Mouse (Mus musculus) stomach, embryonic 14.5 days (tissue): ENCODE measurements at regions not wholly inside any gene's neighbourhood (a gene's known extent, or its start where the extent isn't known, plus 50 kb on each side); places are given as distances from the start of the nearest gene placed in this dataset.
"Not testable (repeated sequence)": the region's sequence is repeated elsewhere in the genome, so short reads cannot be mapped to it uniquely, and the experiment has no call there.

Experiments
- ATAC-seq: fragments of 200-750 bp; cut with Nextera tagmentation; 2 replicates; pipeline ENCODE4 v1.8.0; 2017; ENCODE audit warnings: low read depth, moderate TSS enrichment; ENCODE audit not compliant: insufficient number of reproducible peaks, insufficient read depth, low FRiP score
- H3K27ac ChIP-seq: fragments of 300-500 bp; sonication (generic); 2 replicates; pipeline ENCODE4 v1.5.1; 2014; ENCODE audit warnings: mild to moderate bottlenecking, low read length, moderate library complexity, mixed read lengths
- H3K27me3 ChIP-seq: fragments of 300-500 bp; sonication (generic); 2 replicates; pipeline ENCODE4 v1.6.1; 2014; ENCODE audit warnings: low read length, control low read depth, mixed read lengths; ENCODE audit not compliant: control insufficient read depth, insufficient read depth
- H3K36me3 ChIP-seq: fragments of 300-500 bp; sonication (generic); 2 replicates; pipeline ENCODE4 v1.6.1; 2014; ENCODE audit warnings: mild to moderate bottlenecking, control low read depth, low read length, moderate library complexity, mixed read lengths; ENCODE audit not compliant: control insufficient read depth, insufficient read depth
- H3K4me1 ChIP-seq: fragments of 300-500 bp; sonication (generic); 2 replicates; pipeline ENCODE4 v1.6.1; 2014; ENCODE audit warnings: low read length, control low read depth, mixed read lengths; ENCODE audit not compliant: control insufficient read depth, insufficient read depth
- H3K4me2 ChIP-seq: fragments of 300-500 bp; sonication (generic); replicated peaks from 2 replicates; pipeline ENCODE4 v1.6.1; 2014; ENCODE audit warnings: low read depth, low read length, control low read depth
- H3K4me3 ChIP-seq: fragments of 300-500 bp; sonication (generic); 2 replicates; pipeline ENCODE4 v1.5.1; 2014; ENCODE audit warnings: low read depth, low read length, control low read depth
- H3K9ac ChIP-seq: fragments of 300-500 bp; sonication (generic); replicated peaks from 2 replicates; pipeline ENCODE4 v1.6.1; 2014; ENCODE audit warnings: low read depth, mild to moderate bottlenecking, control low read depth, low read length, moderate library complexity, mixed read lengths
- H3K9me3 ChIP-seq: fragments of 300-500 bp; sonication (generic); 2 replicates; pipeline ENCODE4 v1.6.1; 2016; ENCODE audit warnings: low read depth, low read length, control low read depth; ENCODE audit not compliant: control insufficient read depth
- WGBS: fragments of 180-500 bp; shearing (Covaris S2); extraction: QIAGEN DNeasy Blood & Tissue Kit; methylation state at CpG from one replicate; pipeline ENCODE4 v1.1.7; 2014; 5-methylcytosine and 5-hydroxymethylcytosine counted together

GRCm38 (mm10) chr8:83837637-83838378 is 62.1 kb upstream of the Adgrl1 start:
- Histone ChIP-seq H3K9ac (no peak overlapping the region), H3K27ac (no peak overlapping the region), H3K36me3 (no peaks in the 10 kb centered on the region), H3K4me2 (no peak overlapping the region), H3K27me3 (no peaks in the 10 kb centered on the region), H3K9me3 (no peaks in the 10 kb centered on the region), H3K4me1 (no peaks in the 10 kb centered on the region), H3K4me3 (no peak overlapping the region)
- WGBS, result 62% methylated on average over 9 of the region's 9 CpGs
- ATAC-seq, result no peak

- ATAC-seq, result no peak
- Histone ChIP-seq H3K36me3 (no peaks in the 10 kb centered on the region), H3K27me3 (no peaks in the 10 kb centered on the region), H3K9me3 (peaks cover 5% of the 10 kb centered on the region; the same call in 1 of the 2 replicates), H3K4me1 (no peaks in the 10 kb centered on the region), H3K27ac (no peak overlapping the region), H3K4me2 (no peak overlapping the region), H3K9ac (no peak overlapping the region), H3K4me3 (no peak overlapping the region)
- 67% methylated on average over 2 of the region's 2 CpGs for WGBS
Observed at GRCm38 (mm10) chr8:83829851-83830250, 70.1 kb upstream of the Adgrl1 start.

GRCm38 (mm10) chr8:83824925-83825680 is 74.8 kb upstream of the Adgrl1 start:
- no peak overlapping the region for H3K4me2 ChIP-seq
- H3K27me3 ChIP-seq, result no peaks in the 10 kb centered on the region
- H3K36me3 ChIP-seq, result no peaks in the 10 kb centered on the region
- no peak overlapping the region for H3K9ac ChIP-seq
- no peak overlapping the region for H3K4me3 ChIP-seq
- no peak overlapping the region for H3K27ac ChIP-seq
- 74% methylated on average over 17 of the region's 17 CpGs for WGBS
- ATAC-seq, result no peak
- H3K4me1 ChIP-seq, result no peaks in the 10 kb centered on the region
- peaks cover 5% of the 10 kb centered on the region; the same call in 1 of the 2 replicates for H3K9me3 ChIP-seq

- no peaks in the 10 kb centered on the region for H3K9me3 ChIP-seq
- H3K27me3 ChIP-seq, result no peaks in the 10 kb centered on the region
- no peaks in the 10 kb centered on the region for H3K36me3 ChIP-seq
- no peak overlapping the region for H3K4me2 ChIP-seq
- H3K27ac ChIP-seq, result no peak overlapping the region
- no peak overlapping the region for H3K4me3 ChIP-seq
- H3K9ac ChIP-seq, result no peak overlapping the region
- no peaks in the 10 kb centered on the region for H3K4me1 ChIP-seq
- ATAC-seq, result no peak
- 83% methylated on average over 4 of the region's 4 CpGs for WGBS
Observed at GRCm38 (mm10) chr8:83819086-83819485, 78.0 kb upstream of the Adgre5 start.

DNA sequence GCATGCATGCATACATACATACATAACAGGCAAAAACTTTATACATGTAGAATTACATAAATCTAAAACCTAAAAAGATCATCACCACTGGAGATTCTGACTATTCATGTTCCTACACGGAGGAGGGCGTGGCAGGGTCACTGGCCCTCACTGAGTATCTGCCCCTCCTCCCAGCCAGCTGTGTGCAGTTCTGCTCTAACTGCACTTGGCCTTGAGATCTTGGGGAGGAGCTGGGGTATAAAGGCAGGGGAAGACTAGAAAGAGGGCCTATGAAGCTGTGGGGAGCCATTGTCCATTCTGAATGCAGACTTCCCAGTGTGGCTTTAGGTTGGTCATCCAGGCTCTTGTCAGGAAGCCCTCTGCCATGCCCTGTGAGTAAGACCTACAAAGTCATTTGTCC is 69.5 kb upstream of the Adgre5 start:
- Histone ChIP-seq H3K4me3 (no peak overlapping the region), H3K27me3 (no peaks in the 10 kb centered on the region), H3K4me1 (no peaks in the 10 kb centered on the region), H3K9ac (no peak overlapping the region), H3K4me2 (no peak overlapping the region), H3K9me3 (no peaks in the 10 kb centered on the region), H3K36me3 (no peaks in the 10 kb centered on the region), H3K27ac (no peak overlapping the region)
- 66% methylated on average over 2 of the region's 2 CpGs for WGBS
- ATAC-seq, result no peak

DNA sequence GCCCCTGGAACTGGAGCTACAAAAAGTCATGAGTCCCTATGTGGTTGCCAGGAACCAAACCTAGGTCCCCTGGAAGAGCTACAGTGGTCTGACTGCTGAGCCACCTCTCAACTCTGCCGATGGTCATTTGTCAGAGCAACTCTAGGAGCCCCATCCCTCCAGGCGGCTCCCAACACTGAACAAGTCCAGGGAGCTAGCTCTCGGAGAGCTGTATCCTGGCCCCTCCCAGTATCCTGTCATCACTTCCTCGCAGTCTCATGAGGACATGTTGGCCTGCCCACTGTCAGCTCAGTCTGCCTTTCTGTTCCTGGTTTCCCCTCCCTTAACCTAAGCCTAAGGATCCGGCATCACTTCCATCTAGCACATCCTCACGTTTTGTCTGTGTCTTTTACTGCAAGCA is 64.5 kb upstream of the Adgre5 start:
- H3K36me3 ChIP-seq, result no peaks in the 10 kb centered on the region
- H3K9ac ChIP-seq, result no peak overlapping the region
- no peaks in the 10 kb centered on the region for H3K4me1 ChIP-seq
- H3K9me3 ChIP-seq, result no peaks in the 10 kb centered on the region
- H3K27ac ChIP-seq, result no peak overlapping the region
- no peak for ATAC-seq
- H3K27me3 ChIP-seq, result no peaks in the 10 kb centered on the region
- H3K4me3 ChIP-seq, result no peak overlapping the region
- 57% methylated on average over 6 of the region's 6 CpGs for WGBS
- H3K4me2 ChIP-seq, result no peak overlapping the region

DNA sequence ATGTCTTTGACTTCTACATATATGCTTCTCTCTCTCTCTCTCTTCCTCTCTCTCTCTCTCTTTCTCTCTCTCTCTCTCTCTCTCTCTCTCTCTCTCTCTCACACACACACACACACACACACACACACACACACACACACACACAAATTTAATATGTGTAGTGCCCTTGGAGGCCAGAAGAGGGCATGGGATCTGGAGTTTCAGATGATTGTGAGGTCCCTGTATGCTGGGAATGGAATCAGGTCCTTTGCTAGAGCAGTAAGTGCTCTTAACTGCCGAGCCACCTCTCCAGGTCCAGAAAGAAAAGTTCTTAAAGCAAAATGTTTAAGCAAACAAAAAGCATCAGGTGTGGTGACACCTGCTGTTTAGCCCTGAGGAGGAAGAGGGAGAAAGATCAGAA is 62.2 kb upstream of the Adgre5 start:
- not testable (repeated sequence) for H3K36me3 ChIP-seq, H3K27ac ChIP-seq, ATAC-seq, H3K4me1 ChIP-seq, H3K4me2 ChIP-seq, H3K27me3 ChIP-seq, H3K4me3 ChIP-seq, H3K9me3 ChIP-seq, H3K9ac ChIP-seq
- 37% methylated on average over 1 of the region's 1 CpGs for WGBS

DNA sequence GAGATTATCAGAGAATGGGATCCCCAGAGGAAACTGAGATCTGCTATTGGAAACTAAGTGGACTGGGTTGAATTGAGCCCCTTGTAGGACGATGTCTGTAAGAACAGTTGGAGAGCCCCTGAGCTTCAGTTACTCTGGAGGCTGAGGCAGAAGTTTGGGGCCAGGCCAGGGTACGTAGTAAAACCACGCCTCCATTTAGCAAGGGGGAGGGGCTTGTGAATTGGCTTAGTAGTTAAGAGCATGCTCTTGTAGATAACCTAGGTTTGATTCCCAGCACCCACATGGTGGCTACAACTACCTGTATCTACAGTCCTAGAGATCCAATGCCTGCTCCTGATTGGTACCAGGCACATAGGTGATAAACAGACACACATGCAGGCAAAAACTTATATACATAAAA is 61.4 kb upstream of the Adgre5 start:
- H3K27me3 ChIP-seq, result no peaks in the 10 kb centered on the region

More for the DNA sequence above, 61.4 kb upstream of the Adgre5 start:
- no peak overlapping the region for H3K27ac ChIP-seq
- H3K4me3 ChIP-seq, result no peak overlapping the region
- 48% methylated on average over 3 of the region's 3 CpGs for whole genome bisulfite sequencing
- H3K36me3 ChIP-seq, result no peaks in the 10 kb centered on the region
- no peaks in the 10 kb centered on the region for H3K4me1 ChIP-seq
- H3K9ac ChIP-seq, result no peak overlapping the region
- H3K9me3 ChIP-seq, result no peaks in the 10 kb centered on the region
- H3K4me2 ChIP-seq, result no peak overlapping the region
- no peak for ATAC-seq
